Mouse (Mus musculus) layer of hippocampus, adult 11-12 months (tissue): ENCODE data around the gene Gm20806.
"Not testable (repeated sequence)": the region's sequence is repeated elsewhere in the genome, so short reads cannot be mapped to it uniquely, and the experiment has no call there.

ENCODE experiments used
- DNase-seq: peaks from one replicate; pipeline ENCODE4 v3.0.0; 2022; ENCODE audit warnings: low spot score

Gene Gm20806

DNA sequence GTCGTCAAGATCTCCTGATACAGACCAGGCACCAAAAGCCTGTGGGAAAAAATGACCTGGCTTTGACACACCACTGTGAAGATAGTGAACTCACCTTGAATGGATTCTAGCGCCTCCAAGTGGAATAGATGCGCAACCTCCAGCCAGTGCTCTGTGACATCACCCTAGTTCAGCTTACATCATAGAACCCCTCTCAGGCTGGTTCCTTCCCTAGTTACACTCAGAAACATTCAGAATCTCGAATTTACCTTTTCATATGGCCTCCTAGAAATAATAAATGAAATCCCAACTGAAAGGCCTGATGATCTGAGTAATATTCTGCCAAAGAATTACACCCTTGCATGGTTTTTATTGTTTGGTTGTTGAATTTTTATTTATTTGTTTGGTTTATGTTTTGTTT is at the start of gene Gm20806:
Gm20806 (minus strand) TSS at position 101 of the 400 bp plus-strand sequence.
- DNase-seq: not testable (repeated sequence)
